Mouse (Mus musculus) ES-E14 (cell line): ENCODE results near the gene Lrmda. TPM values are rescaled to one million over a fixed set of nuclear protein-coding genes. Genes with fewer than 3 reads are reported as not detected.

Experiments used
- DNase-seq: peaks from one replicate; pipeline ENCODE4 v3.0.0-alpha.2; 2013; ENCODE audit warnings: low read depth, low spot score
- H3K27ac ChIP-seq: 2 replicates; pipeline ENCODE4 v1.5.1; 2012; ENCODE audit warnings: low read depth, mild to moderate bottlenecking, low read length, moderate library complexity, mixed read lengths; ENCODE audit not compliant: poor library complexity, insufficient read depth, severe bottlenecking
- H3K36me3 ChIP-seq: 2 replicates; pipeline ENCODE4 v1.6.1; 2012; ENCODE audit warnings: mild to moderate bottlenecking, low read length, moderate library complexity, mixed read lengths; ENCODE audit not compliant: control insufficient read depth, poor library complexity, insufficient read depth, severe bottlenecking
- H3K4me1 ChIP-seq, 2 experiments: fragments of 150-350 bp in 1 of 2; sonication (generic) in 1 of 2; 2 replicates each; pipeline ENCODE4 v1.6.1; 2012; ENCODE audit warnings: low read length in 2 of 2, mild to moderate bottlenecking in 1 of 2, mixed read lengths in 1 of 2; ENCODE audit not compliant: control insufficient read depth in 2 of 2, insufficient read depth in 2 of 2, poor library complexity in 1 of 2
- H3K4me3 ChIP-seq, 2 experiments: fragments of 150-350 bp in 1 of 2; sonication (generic) in 1 of 2; 2 replicates each; pipeline ENCODE4 v1.5.1; 2012; ENCODE audit warnings: low read length in 2 of 2, low read depth in 1 of 2, mild to moderate bottlenecking in 1 of 2, mixed read lengths in 1 of 2; ENCODE audit not compliant: insufficient read depth in 1 of 2, poor library complexity in 1 of 2, severe bottlenecking in 1 of 2
- H3K9ac ChIP-seq: 2 replicates; pipeline ENCODE4 v1.6.1; 2012; ENCODE audit warnings: low read depth, mild to moderate bottlenecking, low read length, mixed read lengths; ENCODE audit not compliant: poor library complexity, insufficient read depth, severe bottlenecking
- H3K9me3 ChIP-seq: fragments of 150-350 bp; sonication (generic); 2 replicates; pipeline ENCODE4 v1.6.1; 2012; ENCODE audit warnings: low read depth, mild to moderate bottlenecking, low read length; ENCODE audit not compliant: control insufficient read depth, insufficient read depth
- CHD2 ChIP-seq: IDR thresholded peaks from 2 replicates; pipeline ENCODE4 v1.6.1; 2014; ENCODE audit warnings: mild to moderate bottlenecking, low read depth, low read length, inconsistent platforms
- HCFC1 ChIP-seq: IDR thresholded peaks from 2 replicates; pipeline ENCODE4 v1.6.1; 2012; ENCODE audit warnings: low read length, inconsistent platforms, borderline replicate concordance; ENCODE audit not compliant: insufficient read depth
- MAFK ChIP-seq: IDR thresholded peaks from 2 replicates; pipeline ENCODE4 v1.6.1; 2014; ENCODE audit warnings: mild to moderate bottlenecking, low read depth, low read length, inconsistent platforms; ENCODE audit not compliant: insufficient read depth
- ZC3H11A ChIP-seq: IDR thresholded peaks from 2 replicates; pipeline ENCODE4 v1.6.1; 2012; ENCODE audit warnings: low read depth, mild to moderate bottlenecking, inconsistent platforms, low read length, borderline replicate concordance
- ZNF384 ChIP-seq: IDR thresholded peaks from 2 replicates; pipeline ENCODE4 v1.6.1; 2012; ENCODE audit warnings: low read depth, low read length, inconsistent platforms
- in situ Hi-C, 2 experiments: fragments of 600-800 bp; cut with MboI; formaldehyde crosslinking; loops; one replicate each; pipeline ENCODE4 v1.15.1; 2025; ENCODE audit warnings: low sequenced_read_pairs in 2 of 2, inconsistent platforms in 1 of 2; ENCODE audit not compliant: unreplicated experiment in 2 of 2
- total RNA-seq: library from RNA; depleted of rRNA; stranded (reverse); fragments of 300-350 nt; gene quantifications from 2 replicates; pipeline ENCODE4 v1.2.3, GENCODE M21; 2012

Gene Lrmda
- total RNA-seq, 1 experiment: 0.22 TPM

- H3K27ac ChIP-seq: no peak overlapping the region
- TF ChIP-seq ZC3H11A (no peak), ZNF384 (no peak), CHD2 (no peak), MAFK (no peak), HCFC1 (no peak)
- no peak for DNase-seq
- H3K9ac ChIP-seq: no peak overlapping the region
- no peaks in the 10 kb centered on the region for H3K36me3 ChIP-seq
- in situ Hi-C loops: no loop called here
- no peak overlapping the region for H3K4me3 ChIP-seq
- no peaks in the 10 kb centered on the region for H3K9me3 ChIP-seq
- H3K4me1 ChIP-seq: no peaks in the 10 kb centered on the region
These were observed 995.3 kb downstream of the Lrmda start for GRCm38 (mm10) chr14:23014747-23015286.

DNA sequence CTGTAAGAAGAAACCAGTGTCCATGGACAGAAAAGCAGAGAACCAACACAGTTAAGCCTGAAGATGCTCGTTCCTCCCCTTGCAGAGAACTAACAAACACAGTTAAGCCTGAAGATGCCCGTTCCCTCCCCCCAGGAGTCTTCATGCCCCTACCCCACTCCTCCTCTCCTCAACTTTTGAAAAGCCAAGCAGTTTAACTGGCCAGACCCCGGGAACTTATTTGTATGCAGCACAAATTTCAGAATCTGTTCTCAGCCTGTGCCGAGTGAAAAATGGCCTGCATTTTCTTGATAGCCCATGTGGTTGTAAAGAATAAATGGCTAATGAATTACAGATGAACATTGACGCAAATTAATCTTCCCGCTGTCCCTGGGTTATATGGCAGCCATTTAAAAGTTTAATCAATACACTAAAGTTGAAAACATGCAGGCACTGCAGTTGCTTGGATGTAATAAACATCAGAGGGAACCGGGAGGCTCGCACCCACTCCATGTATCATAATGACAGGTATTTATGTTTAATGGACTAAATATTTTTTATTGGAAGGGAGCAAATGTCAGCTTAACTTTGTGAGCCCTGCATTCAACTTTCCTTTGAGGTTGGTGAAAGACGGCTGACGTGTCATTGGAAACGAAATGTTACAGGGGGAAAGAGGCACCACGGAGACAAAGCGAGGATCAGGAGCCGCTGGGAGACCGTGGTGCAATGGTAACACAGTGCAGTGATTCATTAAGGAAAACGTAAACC, 996.0 kb downstream of the Lrmda start:
- TF ChIP-seq CHD2: no peak
- TF ChIP-seq HCFC1: no peak
- TF ChIP-seq ZC3H11A: no peak
- no peak for TF ChIP-seq ZNF384
- TF ChIP-seq MAFK: no peak
- in situ Hi-C loops: no loop called here
- DNase-seq: no peak
- H3K27ac ChIP-seq: no peak overlapping the region
- no peak overlapping the region for H3K4me3 ChIP-seq
- no peaks in the 10 kb centered on the region for H3K4me1 ChIP-seq
- H3K36me3 ChIP-seq: no peaks in the 10 kb centered on the region
- no peak overlapping the region for H3K9ac ChIP-seq
- H3K9me3 ChIP-seq: no peaks in the 10 kb centered on the region

DNA sequence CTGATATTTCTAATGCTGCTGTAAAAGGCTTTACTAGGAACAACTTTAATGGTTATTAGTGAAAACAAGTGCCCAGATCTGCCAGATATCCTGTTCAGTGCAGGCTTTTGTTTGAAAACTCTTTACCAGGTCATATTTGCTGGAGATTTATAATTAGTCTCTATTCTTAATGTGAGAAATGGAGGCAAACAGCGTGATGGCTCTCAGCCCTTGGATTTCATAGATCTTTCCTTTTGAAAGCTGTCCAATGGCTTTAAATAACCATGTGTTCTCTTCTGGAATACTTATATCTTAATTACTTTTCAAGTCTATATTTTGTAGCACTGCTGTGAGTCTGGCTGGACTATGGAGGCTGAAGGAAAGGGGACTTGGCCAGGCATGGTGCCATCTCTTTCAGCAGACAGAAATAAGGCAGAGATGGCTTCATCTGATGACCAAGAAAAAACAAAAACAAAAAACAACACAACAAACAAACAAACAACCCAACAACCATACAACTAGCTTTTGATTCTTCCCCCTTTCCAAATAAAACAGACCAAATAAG, 996.6 kb downstream of the Lrmda start:
- H3K9ac ChIP-seq: no peak overlapping the region
- H3K4me1 ChIP-seq: no peaks in the 10 kb centered on the region
- no peak overlapping the region for H3K27ac ChIP-seq
- in situ Hi-C loops: no loop called here
- TF ChIP-seq MAFK (no peak), ZC3H11A (no peak), CHD2 (no peak), HCFC1 (no peak), ZNF384 (no peak)
- no peaks in the 10 kb centered on the region for H3K9me3 ChIP-seq
- DNase-seq: no peak
- H3K36me3 ChIP-seq: no peaks in the 10 kb centered on the region
- H3K4me3 ChIP-seq: no peak overlapping the region

- in situ Hi-C loops: loop anchor here in 1 of 2 experiments (25.0 kb wide), 1 partner anchor 1079 kb away; no protein-coding TSS in a partner anchor
- H3K4me1 ChIP-seq: no peaks in the 10 kb centered on the region
- H3K36me3 ChIP-seq: no peaks in the 10 kb centered on the region
- no peak overlapping the region for H3K9ac ChIP-seq
- no peak for DNase-seq
- H3K9me3 ChIP-seq: no peaks in the 10 kb centered on the region
- H3K27ac ChIP-seq: no peak overlapping the region
- no peak overlapping the region for H3K4me3 ChIP-seq
- no peak for TF ChIP-seq HCFC1
- TF ChIP-seq CHD2: no peak
- no peak for TF ChIP-seq ZNF384
- no peak for TF ChIP-seq ZC3H11A
- TF ChIP-seq MAFK: no peak
These were observed 1021.5 kb downstream of the Lrmda start for GRCm38 (mm10) chr14:23041002-23041401.
